In the genomic region with DNA sequence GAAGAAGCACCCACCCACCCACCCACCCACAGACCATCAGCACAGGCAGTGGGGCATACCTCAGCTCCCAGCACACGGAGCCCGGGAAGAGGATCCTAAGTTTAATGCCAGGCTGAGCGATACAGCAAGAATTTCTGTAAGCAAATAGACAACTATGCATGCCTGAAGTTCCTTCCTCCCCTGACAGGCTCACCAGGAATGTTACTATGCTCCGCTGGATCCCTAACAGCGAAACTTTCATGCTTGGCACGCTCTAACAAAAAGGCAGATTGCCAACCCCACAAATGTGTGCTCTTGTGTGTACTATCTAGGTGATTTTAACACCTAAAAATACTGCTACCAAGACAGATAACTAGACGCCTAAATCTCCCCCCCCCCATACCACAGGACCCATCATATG, we compare ENCODE assay signal across 8 mouse cellular contexts. TPM values are rescaled to one million over a fixed set of nuclear protein-coding genes. Genes with fewer than 3 reads are reported as not detected.
DNase-seq lines count a peak whose midpoint lies in the region; ATAC-seq and TF ChIP-seq lines count a peak whose summit lies in the region.

No protein-coding gene starts in this region.

- peak overlapping the region; percentile 44; the same call in 1 of the 2 replicates for H3K9ac ChIP-seq in heart, embryonic 11.5 days (ENCODE audit: low read depth, low read length)
- peak overlapping the region; percentile 22; the same call in 1 of the 2 replicates for H3K9ac ChIP-seq in liver, embryonic 15.5 days

- no peak for ATAC-seq in heart, embryonic 11.5 days (replicated peaks; ENCODE audit: insufficient number of reproducible peaks, low FRiP score, low TSS enrichment)
- ATAC-seq in G1E (ENCODE audit: extremely low read depth, insufficient number of reproducible peaks, low FRiP score, poor library complexity, severe bottlenecking): no peak
- ATAC-seq in liver, embryonic 15.5 days (ENCODE audit: insufficient read depth): no peak

- H3K36me3 ChIP-seq in heart, embryonic 11.5 days (ENCODE audit: control insufficient read depth, insufficient read depth, low read length): peaks cover 12% of the 10 kb centered on the region
- H3K36me3 ChIP-seq in G1E (replicated peaks): peaks cover 53% of the 10 kb centered on the region
- H3K36me3 ChIP-seq in liver, embryonic 15.5 days (replicated peaks): peaks cover 63% of the 10 kb centered on the region

- WGBS in heart, embryonic 11.5 days (ENCODE audit: insufficient replicate concordance): 34% methylated on average over 7 of the region's 7 CpGs
- WGBS in liver, embryonic 15.5 days (ENCODE audit: insufficient replicate concordance): 69% methylated on average over 7 of the region's 7 CpGs

- peak overlapping the region; percentile 82 for H3K4me2 ChIP-seq in heart, embryonic 11.5 days
- peak overlapping the region; percentile 93 for H3K4me2 ChIP-seq in liver, embryonic 15.5 days

- H3K9me3 ChIP-seq in heart, embryonic 11.5 days (replicated peaks; ENCODE audit: control insufficient read depth, low read length): no peaks in the 10 kb centered on the region
- no peaks in the 10 kb centered on the region for H3K9me3 ChIP-seq in G1E (replicated peaks)
- H3K9me3 ChIP-seq in liver, embryonic 15.5 days (replicated peaks): no peaks in the 10 kb centered on the region

- no peaks in the 10 kb centered on the region for H3K27me3 ChIP-seq in heart, embryonic 11.5 days (ENCODE audit: control insufficient read depth, insufficient read depth, low read length)
- no peaks in the 10 kb centered on the region for H3K27me3 ChIP-seq in G1E (ENCODE audit: insufficient read depth, low read length)
- H3K27me3 ChIP-seq in liver, embryonic 15.5 days: no peaks in the 10 kb centered on the region

- peak overlapping the region; percentile 76 for H3K27ac ChIP-seq in heart, embryonic 11.5 days (ENCODE audit: low read depth, low read length)
- no peak overlapping the region; the same call in 1 of the 2 replicates for H3K27ac ChIP-seq in liver, embryonic 15.5 days (replicated peaks)

- peaks cover 16% of the 10 kb centered on the region for H3K4me1 ChIP-seq in heart, embryonic 11.5 days (ENCODE audit: control insufficient read depth, insufficient read depth, low read length)
- peaks cover 46% of the 10 kb centered on the region for H3K4me1 ChIP-seq in G1E (ENCODE audit: insufficient read depth, low read depth, low read length)
- H3K4me1 ChIP-seq in liver, embryonic 15.5 days (replicated peaks): peaks cover 53% of the 10 kb centered on the region

- TF ChIP-seq CTCF in G1E (IDR thresholded peaks at IDR 0.05; ENCODE audit: low read depth, low read length): no peak

- DNase-seq in heart, postnatal 4 days: no peak
- no peak for DNase-seq in G1E (ENCODE audit: low spot score)
- peak; percentile 32 to 42 for DNase-seq in heart, postnatal 10 days
- no peak for DNase-seq in retina, embryonic 14.5 days (ENCODE audit: low spot score)
- DNase-seq in ovary, postnatal 14 days (ENCODE audit: low spot score): no peak
- DNase-seq in urinary bladder, adult 18-20 months (ENCODE audit: low spot score in 2 of 2): no peak

- intact Hi-C loops in heart, postnatal 10 days (cut with DNase I): no loop called here

- H3K4me3 ChIP-seq in heart, embryonic 11.5 days (ENCODE audit: low read depth, low read length): peak overlapping the region; percentile 20
- peak overlapping the region; percentile 46; the same call in 1 of the 2 replicates for H3K4me3 ChIP-seq in G1E (ENCODE audit: low read depth, low read length)
- H3K4me3 ChIP-seq in liver, embryonic 15.5 days (replicated peaks): peak overlapping the region; percentile 98

RNA-seq across cellular contexts. Expression of a gene that starts 13.8 kb away (rescaled TPM):
- 162 and 170 TPM in 2 replicates for polyA plus RNA-seq in heart, embryonic 11.5 days (2014; fragmentation: Nextera tagmentation; extraction: Ambion mirVana)
- total RNA-seq in heart, postnatal 4 days (2021): 100 to 1,000 TPM; 186 to 192 TPM
- total RNA-seq in G1E (2014; fragmentation: Nextera tagmentation): 263 and 390 TPM in 2 replicates
- total RNA-seq in G1E (2017): 492 and 529 TPM in 2 replicates
- polyA plus RNA-seq in G1E (2012): 247 and 276 TPM in 2 replicates
- 100 to 1,000 TPM in 1 of 2 experiments, 10 to 100 TPM in 1; 99.0 to 107 TPM for total RNA-seq in heart, postnatal 10 days (2021)
- polyA plus RNA-seq in liver, embryonic 15.5 days (2015; fragmentation: Nextera tagmentation; extraction: Ambion mirVana): 127 and 130 TPM in 2 replicates

RNA-seq across cellular contexts. Expression of a gene that starts 43.5 kb away (rescaled TPM):
- polyA plus RNA-seq in heart, embryonic 11.5 days (2014; fragmentation: Nextera tagmentation; extraction: Ambion mirVana): 838 and 861 TPM in 2 replicates
- 1,000 to 10,000 TPM; 1,954 to 1,992 TPM for total RNA-seq in heart, postnatal 4 days (2021)
- total RNA-seq in G1E (2014; fragmentation: Nextera tagmentation) (375 and 407 TPM in 2 replicates), G1E (2017) (297 and 310 TPM in 2 replicates)
- 508 and 619 TPM in 2 replicates for polyA plus RNA-seq in G1E (2012)
- total RNA-seq in heart, postnatal 10 days (2021): 1,000 to 10,000 TPM; 2,219 to 2,275 TPM
- 193 and 198 TPM in 2 replicates for polyA plus RNA-seq in liver, embryonic 15.5 days (2015; fragmentation: Nextera tagmentation; extraction: Ambion mirVana)

Comparison
In these comparisons a context has a peak if more than half of its experiments do, and no peak if none do; other contexts are left out.
1. DNase-seq: peak in heart, postnatal 10 days (2 of 2); none in heart, postnatal 4 days (single experiment), G1E (single experiment), retina, embryonic 14.5 days (single experiment), ovary, postnatal 14 days (single experiment) and urinary bladder, adult 18-20 months (0 of 2).
2. H3K4me3 ChIP-seq: peak in every context shown above with its lines; median percentile 98 in liver, embryonic 15.5 days; 46 in G1E; 20 in heart, embryonic 11.5 days.
3. RNA of a gene that starts 43.5 kb away (total RNA-seq): 2,219 to 2,275 TPM in heart, postnatal 10 days and 1,954 to 1,992 TPM in heart, postnatal 4 days; 297 to 407 TPM in G1E; every median in the first group is over 4 times any median in the second.